Mouse (Mus musculus): ENCODE measurements around the gene Samhd1. TPM values are rescaled to one million over a fixed set of nuclear protein-coding genes. Genes with fewer than 3 reads are reported as not detected.

Samhd1 gene
- polyA plus RNA-seq, 1 experiment: 0.75 TPM

DNA sequence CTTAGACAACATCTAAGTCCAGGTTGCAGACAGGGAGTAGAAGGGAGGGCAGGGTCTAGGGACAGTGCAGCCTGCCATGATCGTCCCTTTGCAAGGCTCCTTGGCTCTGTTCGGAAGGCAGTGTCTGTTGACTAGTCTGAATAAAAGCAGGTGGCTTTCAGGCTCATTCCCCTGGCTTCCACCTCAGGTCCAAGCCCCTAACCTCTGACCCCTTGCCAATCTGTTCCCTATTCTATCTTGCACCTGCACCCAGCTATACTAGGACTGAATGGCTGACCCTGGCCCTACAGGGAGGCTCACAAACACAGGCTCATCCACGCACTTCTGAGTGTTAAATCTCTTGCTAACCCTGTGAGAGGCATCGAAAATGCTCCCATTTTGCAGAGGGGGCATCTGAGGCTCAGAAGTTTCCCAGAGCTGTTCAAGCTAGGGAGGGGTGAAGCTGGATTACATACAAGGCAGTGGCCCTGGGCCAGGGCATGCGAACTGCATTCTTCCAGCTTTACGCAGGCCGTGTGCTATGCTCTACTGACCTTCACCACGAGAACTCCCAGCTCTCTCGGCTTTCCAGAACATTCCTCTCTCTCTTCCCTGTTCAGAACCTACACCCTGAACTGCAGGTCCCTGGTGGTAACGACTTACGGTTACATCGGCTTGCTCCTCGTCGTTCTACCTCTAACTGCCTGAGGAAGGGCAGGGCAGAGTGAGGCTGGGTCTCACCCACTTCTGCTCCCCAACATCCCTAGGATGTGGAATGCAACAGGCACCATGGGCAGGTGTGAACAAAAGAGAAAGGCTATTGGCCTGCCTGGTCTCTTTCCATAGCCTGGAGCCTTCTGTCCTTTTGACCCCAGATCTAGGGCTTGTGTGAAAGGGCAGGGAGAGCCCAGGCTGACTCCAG, 69.8 kb downstream of the Samhd1 start:
- Histone ChIP-seq H3K27me3 (ENCODE audit: control insufficient read depth) (no peaks in the 10 kb centered on the region), H3K36me3 (ENCODE audit: control insufficient read depth) (no peaks in the 10 kb centered on the region), H3K9me3 (ENCODE audit: control insufficient read depth, low read length) (no peaks in the 10 kb centered on the region), H3K4me1 (ENCODE audit: control insufficient read depth) (no peaks in the 10 kb centered on the region), H3K4me3 (replicated peaks) (no peak overlapping the region)
- no peak; the same call in 2 of the 3 replicates for TF ChIP-seq TAL1 (IDR thresholded peaks at IDR 0.05; ENCODE audit: low read length)
- no peak for TF ChIP-seq GATA1 (IDR thresholded peaks at IDR 0.05; ENCODE audit: low read length)

DNA sequence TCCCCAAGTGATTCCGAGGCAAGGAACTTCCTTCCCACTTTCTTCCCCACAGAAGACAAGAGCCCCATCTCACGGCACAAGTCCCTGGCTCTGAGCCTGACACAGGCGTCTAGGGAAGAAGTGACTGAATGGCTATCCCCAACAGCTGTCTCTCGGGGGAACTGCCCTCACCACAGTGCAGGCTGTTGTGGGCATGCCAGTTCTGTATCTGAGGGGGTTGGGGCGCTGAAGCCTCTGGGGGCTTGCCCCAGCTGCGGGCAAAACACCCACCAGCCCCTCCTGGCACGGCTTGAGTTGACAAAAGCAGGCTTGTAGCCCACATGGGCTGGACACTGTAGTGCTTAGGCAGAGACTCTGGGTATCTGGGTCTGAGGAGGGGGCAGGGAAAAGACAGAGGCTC, 70.9 kb downstream of the Samhd1 start:
- no peaks in the 10 kb centered on the region for H3K4me1 ChIP-seq (ENCODE audit: control insufficient read depth)
- no peaks in the 10 kb centered on the region for H3K27me3 ChIP-seq (ENCODE audit: control insufficient read depth)
- H3K9me3 ChIP-seq (ENCODE audit: control insufficient read depth, low read length): no peaks in the 10 kb centered on the region
- H3K36me3 ChIP-seq (ENCODE audit: control insufficient read depth): no peaks in the 10 kb centered on the region
- no peak overlapping the region for H3K4me3 ChIP-seq (replicated peaks)
- TF ChIP-seq GATA1 (IDR thresholded peaks at IDR 0.05; ENCODE audit: low read length) (no peak), TAL1 (IDR thresholded peaks at IDR 0.05; ENCODE audit: low read length) (no peak)

DNA sequence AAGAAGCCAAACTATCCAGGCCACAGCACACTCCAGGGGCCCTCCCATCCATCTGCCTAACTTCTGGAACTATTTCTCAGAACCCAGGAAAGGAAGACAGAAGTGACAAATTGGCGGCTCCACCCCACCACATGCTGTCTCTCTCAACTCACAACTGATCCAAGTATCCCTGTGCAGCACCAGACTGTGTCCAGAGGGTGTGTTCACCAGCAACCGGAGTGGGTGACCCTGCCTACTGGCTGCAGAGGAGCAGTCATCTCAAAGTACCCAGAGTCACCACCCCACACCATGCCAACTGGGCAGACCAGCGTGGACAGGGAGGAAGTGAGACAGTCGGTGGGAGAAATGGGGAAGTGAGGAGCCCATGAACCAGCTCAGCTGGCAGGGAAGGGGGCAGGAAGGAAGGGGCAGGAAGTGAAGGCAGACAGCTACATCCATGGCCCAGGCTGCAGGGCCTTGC, 71.8 kb downstream of the Samhd1 start:
- no peaks in the 10 kb centered on the region for H3K36me3 ChIP-seq (ENCODE audit: control insufficient read depth)
- no peak for TF ChIP-seq GATA1 (IDR thresholded peaks at IDR 0.05; ENCODE audit: low read length)
- TF ChIP-seq TAL1 (IDR thresholded peaks at IDR 0.05; ENCODE audit: low read length): no peak
- H3K4me3 ChIP-seq (replicated peaks): no peak overlapping the region
- peaks cover 4% of the 10 kb centered on the region for H3K4me1 ChIP-seq (ENCODE audit: control insufficient read depth)
- no peaks in the 10 kb centered on the region for H3K27me3 ChIP-seq (ENCODE audit: control insufficient read depth)
- no peaks in the 10 kb centered on the region for H3K9me3 ChIP-seq (ENCODE audit: control insufficient read depth, low read length)

DNA sequence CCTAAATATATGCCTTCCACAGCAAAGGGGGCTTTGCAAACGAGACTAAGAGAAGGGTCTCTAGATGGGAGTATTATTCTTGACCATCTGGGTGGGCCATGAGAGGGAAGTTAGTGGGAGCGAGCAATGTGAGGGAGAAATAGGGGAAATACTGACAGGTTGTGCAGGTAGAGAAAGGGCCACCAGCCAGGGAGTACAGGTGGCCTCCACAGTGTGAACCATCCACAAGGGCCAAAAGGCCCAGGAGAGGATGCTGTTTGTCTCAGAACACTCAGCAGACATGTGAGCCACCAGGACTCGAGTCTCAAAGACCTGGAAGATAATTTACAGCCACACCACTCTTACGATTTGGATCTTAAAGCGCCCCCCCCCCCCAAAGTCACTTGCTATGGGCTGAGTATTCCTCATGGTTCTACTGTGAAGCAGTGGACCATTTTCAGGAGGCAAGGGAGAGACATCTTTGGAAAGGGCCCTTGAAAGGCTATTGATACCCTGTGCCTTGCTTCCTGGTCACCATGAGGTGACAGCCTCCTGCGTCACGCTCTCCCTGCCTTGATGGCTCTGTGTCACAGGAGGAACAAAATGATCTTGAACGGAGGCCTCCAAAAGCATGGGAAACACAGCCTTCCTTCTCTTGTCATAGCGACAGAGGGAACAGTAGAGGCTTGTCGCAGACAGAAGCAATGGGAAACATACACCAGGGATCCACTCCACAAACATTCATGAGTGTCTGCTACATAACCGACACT, 74.3 kb downstream of the Samhd1 start:
- H3K36me3 ChIP-seq (ENCODE audit: control insufficient read depth): no peaks in the 10 kb centered on the region
- no peak overlapping the region for H3K4me3 ChIP-seq (replicated peaks)
- TF ChIP-seq TAL1 (IDR thresholded peaks at IDR 0.05; ENCODE audit: low read length): no peak
- no peak for TF ChIP-seq GATA1 (IDR thresholded peaks at IDR 0.05; ENCODE audit: low read length)
- peaks cover 4% of the 10 kb centered on the region for H3K4me1 ChIP-seq (ENCODE audit: control insufficient read depth)
- no peaks in the 10 kb centered on the region for H3K27me3 ChIP-seq (ENCODE audit: control insufficient read depth)
- no peaks in the 10 kb centered on the region for H3K9me3 ChIP-seq (ENCODE audit: control insufficient read depth, low read length)

DNA sequence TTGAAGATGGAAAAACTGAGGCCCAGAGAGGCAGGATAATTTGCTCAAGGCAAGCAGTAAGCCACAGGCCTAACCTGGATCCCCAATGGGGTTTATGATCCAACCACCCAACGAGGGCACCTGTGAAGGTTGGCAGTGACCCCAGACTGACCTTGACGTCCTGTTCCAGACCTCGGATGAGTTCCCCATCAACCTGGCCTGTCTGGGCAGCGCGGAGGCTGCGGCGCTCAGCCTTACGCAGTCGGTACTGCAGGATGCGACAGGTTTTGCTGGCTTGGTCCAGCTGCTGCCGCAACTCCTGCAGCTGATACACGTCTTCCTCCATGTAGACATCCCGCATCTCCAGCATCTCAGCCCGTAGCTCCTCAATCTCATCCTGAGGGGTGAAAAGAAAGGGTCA, 75.0 kb downstream of the Samhd1 start:
- no peaks in the 10 kb centered on the region for H3K9me3 ChIP-seq (ENCODE audit: control insufficient read depth, low read length)
- no peak for TF ChIP-seq TAL1 (IDR thresholded peaks at IDR 0.05; ENCODE audit: low read length)
- TF ChIP-seq GATA1 (IDR thresholded peaks at IDR 0.05; ENCODE audit: low read length): no peak
- H3K4me1 ChIP-seq (ENCODE audit: control insufficient read depth): peaks cover 4% of the 10 kb centered on the region
- no peak overlapping the region for H3K4me3 ChIP-seq (replicated peaks)
- H3K27me3 ChIP-seq (ENCODE audit: control insufficient read depth): no peaks in the 10 kb centered on the region
- H3K36me3 ChIP-seq (ENCODE audit: control insufficient read depth): no peaks in the 10 kb centered on the region

DNA sequence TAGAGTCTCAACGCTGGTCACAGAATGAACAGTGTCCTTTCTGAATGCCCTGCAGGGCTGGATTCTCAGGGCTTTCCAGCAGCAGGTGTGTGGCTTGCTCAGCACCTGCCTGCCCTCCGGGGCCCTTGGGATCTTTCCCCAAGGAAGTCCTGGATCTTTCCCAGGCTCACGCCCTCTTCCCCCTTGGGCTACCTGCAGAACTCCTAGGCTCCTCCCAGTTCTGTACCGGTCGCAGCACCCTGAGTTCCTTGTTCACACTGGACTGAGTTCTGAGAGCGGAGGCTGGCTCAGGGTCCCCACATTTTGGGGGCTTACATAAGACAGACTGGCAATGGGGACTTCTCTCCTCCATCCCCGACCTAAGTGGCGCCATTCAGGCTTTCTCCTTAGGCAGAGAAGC, 75.9 kb downstream of the Samhd1 start:
- peaks cover 4% of the 10 kb centered on the region for H3K4me1 ChIP-seq (ENCODE audit: control insufficient read depth)
- TF ChIP-seq GATA1 (IDR thresholded peaks at IDR 0.05; ENCODE audit: low read length): no peak
- TF ChIP-seq TAL1 (IDR thresholded peaks at IDR 0.05; ENCODE audit: low read length): no peak
- H3K4me3 ChIP-seq (replicated peaks): no peak overlapping the region
- H3K9me3 ChIP-seq (ENCODE audit: control insufficient read depth, low read length): no peaks in the 10 kb centered on the region
- H3K36me3 ChIP-seq (ENCODE audit: control insufficient read depth): no peaks in the 10 kb centered on the region
- no peaks in the 10 kb centered on the region for H3K27me3 ChIP-seq (ENCODE audit: control insufficient read depth)

DNA sequence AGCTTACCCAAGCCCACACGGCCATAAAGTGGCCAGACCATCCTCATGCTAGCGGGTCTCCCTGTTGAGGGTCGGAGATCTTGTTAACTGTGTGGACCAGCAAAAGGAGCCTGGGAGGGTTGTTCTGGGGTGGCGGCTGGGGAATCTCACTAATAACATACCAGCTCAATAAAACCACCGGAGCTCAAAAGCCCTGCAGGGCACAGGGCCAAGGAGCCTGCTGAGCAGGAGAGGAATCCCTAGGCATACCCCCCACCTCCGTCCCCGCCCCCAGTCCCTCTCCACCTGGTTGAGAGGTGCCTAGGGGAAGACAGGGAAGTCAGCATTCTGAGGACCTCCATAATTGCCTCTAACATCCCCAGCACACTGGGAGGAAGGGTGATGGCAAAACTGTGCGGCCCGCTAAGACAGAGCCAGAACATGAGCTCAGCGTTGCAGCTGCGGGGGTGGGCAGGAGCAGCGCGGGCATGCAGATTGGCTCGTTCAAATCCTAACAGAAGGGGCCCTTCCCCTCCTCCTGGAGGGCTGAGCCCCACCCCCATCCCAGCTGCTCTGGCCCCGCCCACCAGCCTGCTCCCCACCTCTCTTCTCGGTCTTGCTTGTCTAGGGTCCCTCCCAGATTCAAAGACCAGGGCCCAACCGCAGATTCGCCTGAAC, 76.6 kb downstream of the Samhd1 start:
- peaks cover 4% of the 10 kb centered on the region for H3K4me1 ChIP-seq (ENCODE audit: control insufficient read depth)
- H3K27me3 ChIP-seq (ENCODE audit: control insufficient read depth): no peaks in the 10 kb centered on the region
- H3K9me3 ChIP-seq (ENCODE audit: control insufficient read depth, low read length): no peaks in the 10 kb centered on the region
- TF ChIP-seq TAL1 (IDR thresholded peaks at IDR 0.05; ENCODE audit: low read length) (no peak), GATA1 (IDR thresholded peaks at IDR 0.05; ENCODE audit: low read length) (no peak)
- no peaks in the 10 kb centered on the region for H3K36me3 ChIP-seq (ENCODE audit: control insufficient read depth)
- no peak overlapping the region for H3K4me3 ChIP-seq (replicated peaks)

DNA sequence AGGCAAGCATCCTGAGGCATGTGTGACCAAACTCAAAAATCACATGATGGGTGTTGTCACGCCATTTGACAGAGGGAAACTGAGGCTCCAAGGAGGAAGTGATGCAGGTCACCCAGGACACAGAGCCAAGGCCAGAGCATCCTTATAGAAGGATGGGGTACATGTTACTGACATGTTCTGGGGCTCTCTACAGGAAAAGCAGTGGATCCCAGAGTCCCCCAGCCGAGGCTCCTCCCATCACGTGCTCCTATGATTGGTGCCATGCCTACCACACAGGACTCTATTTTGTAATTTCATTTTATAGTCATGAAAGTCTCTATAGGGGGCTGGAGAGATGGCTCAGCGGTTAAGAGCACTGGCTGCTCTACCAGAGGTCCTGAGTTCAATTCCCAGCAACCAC, 77.3 kb downstream of the Samhd1 start:
- no peaks in the 10 kb centered on the region for H3K9me3 ChIP-seq (ENCODE audit: control insufficient read depth, low read length)
- TF ChIP-seq GATA1 (IDR thresholded peaks at IDR 0.05; ENCODE audit: low read length) (no peak), TAL1 (IDR thresholded peaks at IDR 0.05; ENCODE audit: low read length) (no peak)
- H3K4me1 ChIP-seq (ENCODE audit: control insufficient read depth): peaks cover 4% of the 10 kb centered on the region

DNA sequence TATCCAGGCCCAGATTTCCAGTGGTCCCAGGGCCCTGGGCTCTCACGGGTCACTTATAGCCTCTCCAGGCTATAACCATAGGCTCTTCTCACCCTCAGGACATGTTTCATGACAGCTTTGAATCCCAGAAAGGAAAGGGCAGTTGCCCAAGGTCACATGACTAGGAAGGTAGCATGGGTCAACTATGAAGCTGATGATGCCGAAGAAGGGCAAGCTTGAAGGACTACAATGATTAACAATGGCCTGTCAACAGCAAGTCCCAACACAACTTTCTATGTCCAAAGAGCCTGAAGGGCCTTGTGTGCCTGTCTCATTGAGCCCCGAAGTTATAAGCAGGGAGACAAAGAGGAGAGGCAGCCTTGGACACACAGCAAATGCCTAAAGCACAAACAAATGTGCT, 77.9 kb downstream of the Samhd1 start:
- Histone ChIP-seq H3K36me3 (ENCODE audit: control insufficient read depth) (peaks cover 4% of the 10 kb centered on the region; the same call in 1 of the 2 replicates), H3K27me3 (ENCODE audit: control insufficient read depth) (no peaks in the 10 kb centered on the region), H3K4me1 (ENCODE audit: control insufficient read depth) (peaks cover 4% of the 10 kb centered on the region), H3K4me3 (replicated peaks) (no peak overlapping the region), H3K9me3 (ENCODE audit: control insufficient read depth, low read length) (no peaks in the 10 kb centered on the region)
- TF ChIP-seq GATA1 (IDR thresholded peaks at IDR 0.05; ENCODE audit: low read length): no peak
- no peak for TF ChIP-seq TAL1 (IDR thresholded peaks at IDR 0.05; ENCODE audit: low read length)

More for the DNA sequence above, 77.3 kb downstream of the Samhd1 start:
- Histone ChIP-seq H3K36me3 (ENCODE audit: control insufficient read depth) (peaks cover 3% of the 10 kb centered on the region; the same call in 1 of the 2 replicates), H3K4me3 (replicated peaks) (no peak overlapping the region), H3K27me3 (ENCODE audit: control insufficient read depth) (no peaks in the 10 kb centered on the region)

All from erythroblast, embryonic 14.5 days (primary cell).